Mouse (Mus musculus) forebrain, embryonic 15.5 days (tissue): ENCODE results near the gene Myom3. TPM values are rescaled to one million over a fixed set of nuclear protein-coding genes. Genes with fewer than 3 reads are reported as not detected.

Experiments used
- ATAC-seq: fragments of 200-750 bp; cut with Nextera tagmentation; replicated peaks from 2 replicates; pipeline ENCODE4 v1.8.0; 2017; ENCODE audit warnings: mild to moderate bottlenecking, moderate TSS enrichment, moderate library complexity
- H3K27ac ChIP-seq: fragments of 300-500 bp; sonication (generic); replicated peaks from 2 replicates; pipeline ENCODE4 v1.5.1; 2015; ENCODE audit warnings: mild to moderate bottlenecking, inconsistent platforms
- H3K27me3 ChIP-seq: fragments of 300-500 bp; sonication (generic); 2 replicates; pipeline ENCODE4 v1.6.1; 2015; ENCODE audit warnings: inconsistent platforms
- H3K36me3 ChIP-seq: fragments of 300-500 bp; sonication (generic); 2 replicates; pipeline ENCODE4 v1.6.1; 2015; ENCODE audit warnings: mild to moderate bottlenecking, inconsistent platforms
- H3K4me1 ChIP-seq: fragments of 300-500 bp; sonication (generic); 2 replicates; pipeline ENCODE4 v1.6.1; 2015; ENCODE audit warnings: inconsistent platforms
- H3K4me2 ChIP-seq: fragments of 300-500 bp; sonication (generic); replicated peaks from 2 replicates; pipeline ENCODE4 v1.6.1; 2015; ENCODE audit warnings: mild to moderate bottlenecking, inconsistent platforms
- H3K4me3 ChIP-seq: fragments of 300-500 bp; sonication (generic); 2 replicates; pipeline ENCODE4 v1.5.1; 2015; ENCODE audit warnings: mild to moderate bottlenecking, inconsistent platforms
- H3K9ac ChIP-seq: fragments of 300-500 bp; sonication (generic); replicated peaks from 2 replicates; pipeline ENCODE4 v1.6.1; 2015; ENCODE audit warnings: mild to moderate bottlenecking, inconsistent platforms
- H3K9me3 ChIP-seq: fragments of 300-500 bp; sonication (generic); 2 replicates; pipeline ENCODE4 v1.6.1; 2016; ENCODE audit warnings: inconsistent platforms
- WGBS: fragments of 180-500 bp; shearing (Covaris S2); methylation state at CpG from one replicate; pipeline ENCODE4 v1.1.7; 2015; ENCODE audit warnings: mixed read lengths; 5-methylcytosine and 5-hydroxymethylcytosine counted together
- polyA plus RNA-seq: library from polyadenylated mRNA; unstranded; fragments of >200 nt; fragmentation: Nextera tagmentation; extraction: Ambion mirVana; gene quantifications from 2 replicates; pipeline ENCODE4 v1.2.1, GENCODE M21; 2015

Gene Myom3
- polyA plus RNA-seq, 1 experiment from 2014 or later, result 0.36 TPM

DNA sequence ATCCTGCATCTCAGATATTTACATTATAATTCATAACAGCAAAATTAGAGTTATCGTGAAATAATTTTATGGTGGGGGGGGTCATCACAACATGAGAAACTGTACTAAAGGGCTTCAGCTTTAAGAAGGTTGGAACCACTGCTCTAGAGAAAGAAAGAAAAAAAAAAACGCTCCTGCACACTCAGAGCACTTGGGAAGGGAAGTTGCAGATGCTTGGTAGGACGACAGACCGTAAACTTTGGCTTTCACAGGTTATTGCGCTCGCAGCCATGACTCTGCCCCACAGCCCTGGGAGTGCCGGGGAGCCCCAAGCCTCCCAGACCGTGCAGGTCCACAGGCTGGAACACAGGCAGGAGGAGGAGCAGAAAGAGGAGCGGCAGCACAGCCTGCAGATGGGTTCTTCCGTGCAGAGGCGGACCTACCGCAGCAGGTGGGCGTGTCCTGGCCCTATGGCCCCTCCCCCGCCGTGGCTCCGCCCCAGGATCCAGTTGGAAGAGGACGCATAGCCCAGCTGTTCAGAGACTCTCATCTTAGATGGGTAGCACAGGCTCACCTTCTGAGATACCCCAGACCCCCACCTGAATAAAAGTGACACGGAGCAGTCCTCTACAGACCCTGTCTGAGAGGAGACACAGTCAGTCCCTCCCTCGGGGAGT is 2.9 kb downstream of the Myom3 start:
- Histone ChIP-seq H3K27me3 (no peaks in the 10 kb centered on the region), H3K4me2 (peak overlapping the region; percentile 43), H3K9me3 (no peaks in the 10 kb centered on the region), H3K36me3 (no peaks in the 10 kb centered on the region), H3K27ac (no peak overlapping the region), H3K4me1 (0 out of 2 replicates have a peak, but pooled peaks cover 5% of the 10 kb centered on the region), H3K9ac (no peak overlapping the region), H3K4me3 (peak overlapping the region; percentile 25)
- peak; percentile 46; the same call in 1 of the 2 replicates for ATAC-seq
- WGBS, result 9% methylated on average over 19 of the region's 19 CpGs

DNA sequence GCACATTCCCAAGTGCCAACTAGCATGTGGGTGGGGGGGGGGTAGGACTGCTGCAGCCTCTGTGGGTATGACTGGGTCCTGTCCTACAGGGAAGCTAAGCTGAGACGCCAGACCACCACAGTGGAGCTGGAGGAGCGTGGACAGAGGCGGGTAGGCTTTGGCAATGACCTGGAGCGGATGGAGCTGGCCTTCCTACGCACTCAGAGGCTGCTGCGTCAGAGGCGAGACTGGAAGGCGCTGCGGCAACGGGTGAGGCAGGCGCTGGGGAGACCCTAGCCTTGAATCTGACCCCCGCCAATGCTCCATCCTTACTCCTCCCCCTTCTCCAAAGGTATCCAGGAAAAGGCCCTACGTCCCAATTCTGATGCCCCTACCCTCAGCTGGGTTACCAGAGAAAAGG is 5.2 kb downstream of the Myom3 start:
- Histone ChIP-seq H3K27me3 (no peaks in the 10 kb centered on the region), H3K9ac (no peak overlapping the region), H3K36me3 (no peaks in the 10 kb centered on the region), H3K4me2 (no peak overlapping the region), H3K4me1 (0 out of 2 replicates have a peak, but pooled peaks cover 5% of the 10 kb centered on the region), H3K9me3 (no peaks in the 10 kb centered on the region), H3K4me3 (no peak overlapping the region), H3K27ac (no peak overlapping the region)
- ATAC-seq, result no peak
- WGBS, result 88% methylated on average over 13 of the region's 13 CpGs

DNA sequence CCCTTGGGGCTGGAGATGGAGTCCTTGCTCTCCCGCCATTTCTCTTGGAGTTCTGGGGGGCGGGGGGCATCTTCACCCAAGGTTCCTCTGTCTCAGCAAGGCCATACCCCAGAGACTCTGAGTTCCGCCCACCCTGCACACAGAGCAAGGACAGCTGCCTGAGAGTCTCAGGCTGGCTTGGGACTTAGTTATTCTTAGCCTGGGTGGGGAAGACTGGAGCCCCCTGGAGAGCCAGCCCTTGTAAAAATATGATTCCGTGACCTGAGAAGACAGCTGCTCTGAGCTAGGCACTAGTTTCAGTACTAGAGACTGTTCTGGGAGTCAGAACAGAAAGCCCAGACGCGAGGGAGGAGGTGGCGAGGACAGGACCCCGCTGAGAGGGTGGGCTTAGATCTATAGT is 6.2 kb downstream of the Myom3 start:
- no peak overlapping the region for H3K27ac ChIP-seq
- H3K9me3 ChIP-seq, result no peaks in the 10 kb centered on the region
- no peak for ATAC-seq
- H3K36me3 ChIP-seq, result no peaks in the 10 kb centered on the region
- H3K9ac ChIP-seq, result no peak overlapping the region
- H3K4me1 ChIP-seq, result 0 out of 2 replicates have a peak, but pooled peaks cover 5% of the 10 kb centered on the region
- H3K4me2 ChIP-seq, result no peak overlapping the region
- H3K27me3 ChIP-seq, result no peaks in the 10 kb centered on the region
- 80% methylated on average over 8 of the region's 8 CpGs for WGBS
- H3K4me3 ChIP-seq, result no peak overlapping the region

DNA sequence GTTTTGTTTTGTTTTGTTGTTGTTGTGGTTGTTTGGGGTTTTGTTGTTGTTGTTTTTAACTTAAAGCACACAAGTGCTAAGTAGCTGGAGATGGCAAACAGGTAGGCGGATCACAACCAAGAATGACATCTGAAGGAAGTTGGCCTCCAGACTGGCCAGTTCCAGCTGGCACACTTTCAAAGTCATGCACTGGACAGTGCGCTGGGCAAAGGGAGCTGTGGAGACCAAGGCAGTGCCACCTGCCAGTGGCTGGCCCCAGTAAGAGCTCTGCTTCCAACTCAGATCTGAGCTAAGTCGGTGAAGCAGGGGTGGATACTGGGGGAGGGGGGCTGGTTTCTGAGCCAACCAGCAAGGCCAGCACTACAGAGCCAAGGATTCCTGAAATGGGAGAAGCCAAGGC is 7.5 kb downstream of the Myom3 start:
- Histone ChIP-seq H3K27me3 (no peaks in the 10 kb centered on the region), H3K9ac (no peak overlapping the region), H3K36me3 (no peaks in the 10 kb centered on the region), H3K9me3 (no peaks in the 10 kb centered on the region), H3K4me3 (no peak overlapping the region), H3K27ac (no peak overlapping the region), H3K4me1 (0 out of 2 replicates have a peak, but pooled peaks cover 5% of the 10 kb centered on the region), H3K4me2 (no peak overlapping the region)
- ATAC-seq, result no peak
- 82% methylated on average over 3 of the region's 3 CpGs for WGBS

DNA sequence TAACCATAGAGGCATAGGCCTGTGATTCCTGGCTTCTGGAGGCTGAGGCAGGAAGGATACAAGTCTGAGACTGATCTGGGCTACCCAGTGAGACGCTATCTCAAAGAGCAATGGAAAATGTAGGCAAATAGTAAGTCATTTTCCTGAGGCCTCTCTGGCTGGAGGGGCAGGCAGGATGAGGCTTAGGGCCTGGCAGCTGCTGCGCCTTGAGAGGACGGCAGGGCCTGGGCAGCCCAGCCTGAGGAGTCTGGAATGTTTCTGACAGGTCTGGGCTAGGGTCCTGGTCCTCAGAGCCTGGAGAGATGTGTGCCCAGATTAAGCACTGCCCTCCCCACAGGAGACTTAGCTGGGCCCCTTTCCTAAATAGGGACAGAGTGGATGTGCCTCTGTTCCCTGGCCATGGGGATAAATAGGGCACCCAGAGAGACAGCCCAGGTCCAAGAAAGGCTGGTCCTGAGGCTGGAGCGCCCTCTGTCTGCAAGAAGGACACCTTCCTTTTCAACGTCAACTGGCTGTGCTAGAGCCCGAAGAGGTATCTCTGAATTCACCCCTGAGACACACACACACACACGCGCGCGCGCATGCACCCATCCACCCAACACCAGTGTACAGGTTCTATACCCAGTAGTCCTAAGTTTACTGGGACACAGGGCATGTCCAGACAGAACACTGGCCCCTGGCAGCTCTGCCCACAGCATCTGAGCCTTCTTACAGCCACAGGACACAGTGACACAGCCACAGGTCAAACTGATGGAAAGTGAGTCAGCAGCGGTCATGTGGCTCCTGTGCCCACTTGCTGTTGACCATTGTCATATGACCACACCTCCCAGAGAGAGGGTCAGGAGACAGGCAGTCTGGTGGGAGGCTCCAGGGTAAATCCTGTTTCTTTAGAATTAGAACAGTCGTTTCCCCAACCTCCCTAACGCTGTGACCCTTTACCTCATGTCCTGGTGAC is 9.3 kb downstream of the Myom3 start:
- no peak for ATAC-seq
- Histone ChIP-seq H3K27ac (no peak overlapping the region), H3K4me3 (no peak overlapping the region), H3K9me3 (no peaks in the 10 kb centered on the region), H3K27me3 (no peaks in the 10 kb centered on the region), H3K9ac (no peak overlapping the region), H3K4me2 (no peak overlapping the region), H3K36me3 (no peaks in the 10 kb centered on the region), H3K4me1 (no peaks in the 10 kb centered on the region)
- WGBS, result 60% methylated on average over 14 of the region's 14 CpGs

DNA sequence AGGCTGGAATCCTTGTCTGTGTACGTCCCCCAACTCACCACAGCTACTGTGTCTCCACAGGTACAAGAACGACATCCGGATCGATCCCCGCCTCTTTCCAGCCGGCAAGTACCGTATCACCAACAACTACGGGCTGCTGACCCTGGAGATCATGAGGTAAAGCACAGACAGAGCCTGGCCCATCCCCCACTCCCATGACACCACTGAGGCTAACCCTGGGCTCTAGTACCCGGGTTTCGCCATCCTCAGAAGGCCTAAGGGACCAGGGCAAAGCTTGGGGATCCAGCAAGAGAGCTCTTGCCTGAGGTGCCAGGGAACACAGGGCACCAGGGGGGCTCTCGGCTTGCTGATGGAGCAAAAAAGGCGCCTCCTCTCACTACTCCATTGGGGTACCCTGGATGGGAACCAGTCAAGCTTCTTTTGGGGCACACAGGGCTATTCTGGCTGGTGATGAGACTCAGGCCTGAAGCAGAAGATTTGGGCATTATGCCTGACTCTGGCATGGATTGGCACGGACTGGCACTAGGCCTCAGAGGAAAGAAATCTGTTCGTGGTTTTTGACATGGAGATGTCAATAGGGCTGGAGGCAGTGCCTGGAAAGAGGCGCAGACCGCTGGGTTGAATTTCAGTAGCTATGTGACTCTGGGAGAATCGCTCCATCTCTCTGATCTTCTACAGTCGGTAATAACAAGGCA is 11.2 kb downstream of the Myom3 start:
- no peaks in the 10 kb centered on the region for H3K36me3 ChIP-seq
- H3K4me2 ChIP-seq, result no peak overlapping the region
- no peaks in the 10 kb centered on the region for H3K9me3 ChIP-seq
- H3K9ac ChIP-seq, result no peak overlapping the region
- 85% methylated on average over 18 of the region's 18 CpGs for WGBS
- no peaks in the 10 kb centered on the region for H3K4me1 ChIP-seq
- H3K27ac ChIP-seq, result no peak overlapping the region
- no peak overlapping the region for H3K4me3 ChIP-seq
- no peaks in the 10 kb centered on the region for H3K27me3 ChIP-seq
- no peak for ATAC-seq

DNA sequence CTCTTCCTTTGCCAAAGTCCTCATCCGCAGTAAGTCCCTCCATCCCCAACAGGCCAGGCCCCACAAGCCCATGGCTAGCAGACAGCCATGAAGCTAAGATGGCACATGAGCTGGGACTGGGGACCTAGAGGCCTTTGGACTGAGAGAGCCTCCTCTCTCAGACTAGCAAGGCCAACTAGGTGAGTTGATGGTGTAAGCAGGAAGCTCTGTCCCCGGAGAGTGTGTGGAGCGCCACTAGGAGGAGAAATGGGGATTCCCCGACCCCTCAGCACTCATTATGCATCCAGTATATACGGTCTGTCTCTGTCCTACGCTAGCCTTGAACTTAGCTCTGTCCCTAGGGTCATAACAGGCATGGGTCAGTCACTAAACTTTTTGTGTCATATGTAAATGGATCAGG is 12.1 kb downstream of the Myom3 start:
- H3K9me3 ChIP-seq, result no peaks in the 10 kb centered on the region
- H3K4me1 ChIP-seq, result no peaks in the 10 kb centered on the region
- H3K27ac ChIP-seq, result no peak overlapping the region
- H3K36me3 ChIP-seq, result no peaks in the 10 kb centered on the region
- WGBS, result 88% methylated on average over 6 of the region's 6 CpGs
- H3K9ac ChIP-seq, result no peak overlapping the region
- ATAC-seq, result no peak
- H3K27me3 ChIP-seq, result no peaks in the 10 kb centered on the region
- H3K4me3 ChIP-seq, result no peak overlapping the region
- H3K4me2 ChIP-seq, result no peak overlapping the region

DNA sequence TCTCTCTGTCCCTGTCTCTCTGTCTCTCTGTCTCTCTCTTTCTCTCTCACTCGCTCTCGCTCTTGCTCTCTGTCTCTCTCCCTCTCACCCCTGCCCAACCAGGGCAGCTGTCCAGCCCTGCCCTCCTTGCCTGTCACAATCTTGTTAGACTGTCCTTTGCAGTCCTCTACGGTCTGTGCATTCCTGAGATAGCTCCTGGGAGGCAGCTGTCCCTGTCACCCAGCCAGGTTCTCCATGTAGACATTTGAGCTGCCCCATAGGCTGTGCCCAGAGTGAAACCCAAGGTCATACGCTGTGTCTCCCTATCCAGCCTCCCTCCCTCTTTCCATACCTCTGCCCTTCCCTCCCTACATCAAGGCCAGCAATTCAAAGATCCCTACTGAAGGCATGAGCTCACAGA is 13.2 kb downstream of the Myom3 start:
- Histone ChIP-seq H3K27ac (no peak overlapping the region), H3K9me3 (no peaks in the 10 kb centered on the region), H3K36me3 (no peaks in the 10 kb centered on the region), H3K4me3 (no peak overlapping the region), H3K27me3 (no peaks in the 10 kb centered on the region), H3K9ac (no peak overlapping the region), H3K4me1 (no peaks in the 10 kb centered on the region), H3K4me2 (no peak overlapping the region)
- no peak for ATAC-seq
- WGBS, result 76% methylated on average over 4 of the region's 4 CpGs

DNA sequence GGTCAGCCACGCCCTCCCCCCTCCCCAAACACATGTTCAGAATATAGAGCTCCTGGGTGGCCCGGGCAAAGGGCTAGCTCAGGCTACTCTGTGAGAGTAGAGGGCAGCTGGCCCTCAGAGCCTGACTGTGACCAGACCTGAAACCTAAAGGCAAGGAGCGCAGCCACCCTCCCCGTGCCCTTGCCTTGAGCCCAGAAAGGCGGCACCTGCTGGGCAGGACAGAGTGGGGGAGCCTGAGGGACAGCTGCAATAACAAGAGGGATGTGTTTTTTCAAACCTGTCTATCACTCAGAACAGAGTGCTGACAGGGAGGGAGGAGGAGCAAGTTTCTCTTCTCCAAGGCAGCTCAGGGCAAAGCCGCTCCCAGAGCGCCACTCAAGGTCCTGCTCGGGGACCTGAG is 15.0 kb downstream of the Myom3 start:
- H3K4me1 ChIP-seq, result no peaks in the 10 kb centered on the region
- no peak for ATAC-seq
- H3K9ac ChIP-seq, result no peak overlapping the region
- no peaks in the 10 kb centered on the region for H3K36me3 ChIP-seq
- H3K9me3 ChIP-seq, result no peaks in the 10 kb centered on the region
- no peak overlapping the region for H3K4me2 ChIP-seq
- WGBS, result 76% methylated on average over 8 of the region's 8 CpGs
- H3K27me3 ChIP-seq, result no peaks in the 10 kb centered on the region
- H3K4me3 ChIP-seq, result no peak overlapping the region
- H3K27ac ChIP-seq, result no peak overlapping the region

DNA sequence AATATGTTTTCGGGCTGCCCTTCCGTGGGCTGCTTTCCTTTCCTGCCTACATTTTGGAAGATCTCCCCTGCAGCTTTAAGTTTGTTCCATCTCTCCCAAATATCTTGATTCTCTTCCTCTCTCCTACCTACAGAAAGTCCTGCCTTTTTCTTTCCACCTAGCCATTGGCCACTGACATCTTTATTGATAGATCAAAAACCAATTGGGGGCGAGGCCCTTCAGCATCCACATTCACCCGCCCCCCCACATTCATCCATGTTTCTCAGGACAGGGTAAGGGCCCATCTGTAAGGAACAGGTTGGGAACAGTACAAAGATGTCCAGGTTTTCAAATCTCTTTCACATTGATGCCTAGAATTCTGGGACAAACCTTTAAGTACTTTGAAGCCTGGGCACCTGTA is 17.3 kb downstream of the Myom3 start:
- Histone ChIP-seq H3K9me3 (no peaks in the 10 kb centered on the region), H3K27me3 (no peaks in the 10 kb centered on the region), H3K9ac (no peak overlapping the region), H3K27ac (no peak overlapping the region), H3K4me1 (no peaks in the 10 kb centered on the region), H3K4me2 (no peak overlapping the region), H3K4me3 (no peak overlapping the region), H3K36me3 (no peaks in the 10 kb centered on the region)
- no peak for ATAC-seq
- WGBS, result 91% methylated on average over 4 of the region's 4 CpGs

DNA sequence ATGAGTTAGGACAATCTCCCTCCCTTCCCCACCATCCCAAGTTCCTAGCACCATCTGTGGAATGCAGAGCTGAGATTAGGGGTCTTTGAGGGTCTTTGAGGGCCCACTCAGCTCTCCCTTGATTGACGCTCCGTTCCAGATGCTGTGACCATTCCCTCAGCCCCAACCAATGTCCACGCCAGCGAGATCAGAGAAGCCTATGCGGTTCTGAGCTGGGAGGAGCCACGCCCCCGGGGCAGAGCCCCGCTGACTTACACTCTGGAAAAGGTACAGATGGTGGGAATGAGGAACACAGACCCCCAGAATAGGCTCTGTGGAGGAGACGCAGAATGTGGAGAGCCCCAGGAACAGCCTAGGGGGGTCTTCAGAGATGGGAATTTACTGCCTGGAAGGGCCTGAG is 20.1 kb downstream of the Myom3 start:
- Histone ChIP-seq H3K4me2 (no peak overlapping the region), H3K4me3 (no peak overlapping the region), H3K9ac (no peak overlapping the region), H3K36me3 (no peaks in the 10 kb centered on the region), H3K4me1 (no peaks in the 10 kb centered on the region), H3K9me3 (no peaks in the 10 kb centered on the region), H3K27ac (no peak overlapping the region), H3K27me3 (no peaks in the 10 kb centered on the region)
- ATAC-seq, result no peak
- 73% methylated on average over 9 of the region's 9 CpGs for WGBS

DNA sequence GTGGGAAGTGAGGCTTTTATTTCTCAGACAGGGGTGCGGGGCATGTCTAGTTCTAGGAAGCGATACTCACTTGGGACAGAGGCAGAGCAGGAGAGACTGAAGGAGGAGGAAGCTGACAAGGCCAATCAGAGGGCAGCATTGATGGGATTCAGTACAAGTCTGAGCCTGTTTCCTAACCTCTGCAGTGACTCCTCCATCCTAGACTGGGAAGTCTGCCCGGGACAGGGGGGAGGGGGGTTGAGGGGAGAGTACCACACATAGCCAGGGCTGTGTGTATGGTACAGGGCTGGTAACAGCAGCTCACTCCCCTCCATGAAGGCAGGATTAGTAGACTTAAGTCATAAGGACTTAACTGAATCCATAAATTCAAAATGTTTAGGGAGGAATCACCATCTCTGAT is 20.7 kb downstream of the Myom3 start:
- WGBS, result 77% methylated on average over 3 of the region's 3 CpGs
- no peak for ATAC-seq
- H3K27ac ChIP-seq, result no peak overlapping the region
- no peak overlapping the region for H3K9ac ChIP-seq
- no peaks in the 10 kb centered on the region for H3K36me3 ChIP-seq
- no peak overlapping the region for H3K4me2 ChIP-seq
- H3K9me3 ChIP-seq, result no peaks in the 10 kb centered on the region
- H3K27me3 ChIP-seq, result no peaks in the 10 kb centered on the region
- H3K4me1 ChIP-seq, result no peaks in the 10 kb centered on the region
- H3K4me3 ChIP-seq, result no peak overlapping the region
